Comparison of ENCODE assay signal across 9 mouse cellular contexts in the genomic region with DNA sequence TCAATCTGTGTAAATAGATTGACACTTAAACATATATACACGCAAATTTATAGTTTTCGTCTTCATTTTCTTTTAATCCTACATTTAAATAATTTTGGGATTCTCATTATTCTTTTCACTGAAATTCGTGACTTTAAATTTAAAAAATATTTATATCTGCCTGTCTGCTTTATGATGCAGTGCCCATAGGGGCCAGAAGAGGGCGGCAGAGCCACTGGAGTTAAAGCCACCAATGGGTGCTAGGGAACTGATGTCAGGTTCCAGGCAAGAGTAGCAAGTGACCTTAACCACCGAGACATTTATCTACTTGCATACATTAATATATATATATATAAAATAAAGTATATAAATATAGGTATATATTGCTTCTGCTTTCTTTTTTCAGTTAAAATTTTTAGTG. TPM values are rescaled to one million over a fixed set of nuclear protein-coding genes. Genes with fewer than 3 reads are reported as not detected.
DNase-seq lines count a peak whose midpoint lies in the region; ATAC-seq and TF ChIP-seq lines count a peak whose summit lies in the region.
"Had no signal": no experiment of that assay in that cellular context is flagged by ENCODE, and none has a peak within 500 bp of the region (broad histone marks: within the 10 kb centered on the region; RNA-seq: fewer than 3 reads in every experiment).

No protein-coding gene starts in this region.

- H3K4me2 ChIP-seq in embryonic facial prominence, embryonic 11.5 days (ENCODE audit: low read depth, low read length): no peak overlapping the region
- no peak overlapping the region for H3K4me2 ChIP-seq in forebrain, embryonic 14.5 days (ENCODE audit: low read length)
- H3K4me2 ChIP-seq: limb, embryonic 15.5 days had no signal

- DNase-seq in layer of hippocampus, adult 2 months (ENCODE audit: low spot score in 2 of 2): peak in 1 of 2 experiments; percentile 11
- DNase-seq in layer of hippocampus, adult 18-20 months (ENCODE audit: low spot score in 2 of 2): no peak
- DNase-seq in Muller cell, postnatal 12 days (ENCODE audit: inconsistent ontology term): peak; percentile 2
- peak; percentile 10 for DNase-seq in embryonic facial prominence, embryonic 11.5 days (ENCODE audit: low spot score)
- peak in 1 of 2 experiments; percentile 18 for DNase-seq in spleen, adult 2 months (ENCODE audit: low read depth in 1 of 2, low spot score in 2 of 2)
- DNase-seq in right cerebral cortex, postnatal 25 days: no peak
- DNase-seq in cerebellum, postnatal 4 days (ENCODE audit: low spot score in 2 of 2): no peak
- DNase-seq in forebrain, embryonic 14.5 days (ENCODE audit: low spot score): no peak

- no peak for TF ChIP-seq POLR2A in spleen, adult 2 months (IDR thresholded peaks at IDR 0.05; ENCODE audit: low read depth, low read length)

- H3K9me3 ChIP-seq in embryonic facial prominence, embryonic 11.5 days (replicated peaks; ENCODE audit: control insufficient read depth, low read length): no peaks in the 10 kb centered on the region
- H3K9me3 ChIP-seq in forebrain, embryonic 14.5 days (replicated peaks; ENCODE audit: control insufficient read depth, low read length): no peaks in the 10 kb centered on the region
- H3K9me3 ChIP-seq: limb, embryonic 15.5 days had no signal

- TF ChIP-seq CTCF in layer of hippocampus, adult 2 months (conservative IDR thresholded peaks at IDR 0.05): peak; percentile 62
- TF ChIP-seq CTCF in spleen, adult 2 months (IDR thresholded peaks at IDR 0.05; ENCODE audit: extremely low read depth, insufficient read depth, insufficient read length, insufficient replicate concordance): peak; percentile 30; the same call in 1 of the 2 replicates

- H3K36me3 ChIP-seq in embryonic facial prominence, embryonic 11.5 days (replicated peaks; ENCODE audit: control insufficient read depth, insufficient read depth, low read depth, low read length): no peaks in the 10 kb centered on the region
- H3K36me3 ChIP-seq in spleen, adult 2 months (ENCODE audit: control insufficient read depth, insufficient read depth, low read length): no peaks in the 10 kb centered on the region
- H3K36me3 ChIP-seq in forebrain, embryonic 14.5 days (ENCODE audit: control insufficient read depth, insufficient read depth, low read length): no peaks in the 10 kb centered on the region
- H3K36me3 ChIP-seq: limb, embryonic 15.5 days had no signal

- H3K4me1 ChIP-seq in embryonic facial prominence, embryonic 11.5 days (ENCODE audit: control insufficient read depth, insufficient read depth, low read length): no peaks in the 10 kb centered on the region
- no peaks in the 10 kb centered on the region for H3K4me1 ChIP-seq in spleen, adult 2 months (ENCODE audit: control insufficient read depth, insufficient read depth, insufficient read length)
- H3K4me1 ChIP-seq in forebrain, embryonic 14.5 days (ENCODE audit: control insufficient read depth, insufficient read depth, low read length): no peaks in the 10 kb centered on the region
- H3K4me1 ChIP-seq: limb, embryonic 15.5 days had no signal

- H3K9ac ChIP-seq in embryonic facial prominence, embryonic 11.5 days (replicated peaks; ENCODE audit: low read length): no peak overlapping the region
- no peak overlapping the region for H3K9ac ChIP-seq in forebrain, embryonic 14.5 days (ENCODE audit: low read length)
- H3K9ac ChIP-seq: limb, embryonic 15.5 days had no signal

- no peak overlapping the region for H3K4me3 ChIP-seq in layer of hippocampus, adult 2 months
- H3K4me3 ChIP-seq in embryonic facial prominence, embryonic 11.5 days (ENCODE audit: low read depth, low read length): no peak overlapping the region
- H3K4me3 ChIP-seq in spleen, adult 2 months (ENCODE audit: extremely low read depth, insufficient read depth, insufficient read length): no peak overlapping the region
- no peak overlapping the region for H3K4me3 ChIP-seq in forebrain, embryonic 14.5 days (ENCODE audit: low read depth, low read length)
- H3K4me3 ChIP-seq: limb, embryonic 15.5 days had no signal

- 64% methylated on average over 5 of the region's 5 CpGs for WGBS in embryonic facial prominence, embryonic 11.5 days
- 58% methylated on average over 5 of the region's 5 CpGs for WGBS in spleen, adult 2 months
- WGBS in forebrain, embryonic 14.5 days: 57% methylated on average over 5 of the region's 5 CpGs

- H3K27ac ChIP-seq in layer of hippocampus, adult 2 months: no peak overlapping the region
- H3K27ac ChIP-seq in embryonic facial prominence, embryonic 11.5 days (replicated peaks; ENCODE audit: low read depth, low read length): no peak overlapping the region
- no peak overlapping the region for H3K27ac ChIP-seq in spleen, adult 2 months (ENCODE audit: insufficient read depth, low read length)
- H3K27ac ChIP-seq in forebrain, embryonic 14.5 days (ENCODE audit: low read depth, low read length): no peak overlapping the region
- H3K27ac ChIP-seq: limb, embryonic 15.5 days had no signal

- ATAC-seq in embryonic facial prominence, embryonic 11.5 days (replicated peaks; ENCODE audit: insufficient number of reproducible peaks, low FRiP score, low TSS enrichment, low read depth): no peak
- no peak for ATAC-seq in forebrain, embryonic 14.5 days

- no peaks in the 10 kb centered on the region for H3K27me3 ChIP-seq in embryonic facial prominence, embryonic 11.5 days (ENCODE audit: control insufficient read depth, insufficient read depth, low read length)
- no peaks in the 10 kb centered on the region for H3K27me3 ChIP-seq in spleen, adult 2 months (ENCODE audit: control insufficient read depth, insufficient read depth, low read length)
- H3K27me3 ChIP-seq in forebrain, embryonic 14.5 days (replicated peaks; ENCODE audit: control insufficient read depth, insufficient read depth, low read length): no peaks in the 10 kb centered on the region
- H3K27me3 ChIP-seq: limb, embryonic 15.5 days had no signal

RNA-seq across cellular contexts. Expression of gene Olfr688, which starts 31.2 kb away (rescaled TPM):
- not detected for total RNA-seq in layer of hippocampus, adult 2 months (2021)
- not detected for total RNA-seq in layer of hippocampus, adult 18-20 months (2021)
- polyA plus RNA-seq in embryonic facial prominence, embryonic 11.5 days (2014; fragmentation: Nextera tagmentation; extraction: Ambion mirVana): not detected in 2 replicates
- polyA plus RNA-seq in spleen, adult 2 months (2012; rRNA removed): not detected in 2 replicates
- not detected in 2 replicates for polyA plus RNA-seq in forebrain, embryonic 14.5 days (2014; fragmentation: Nextera tagmentation; extraction: Ambion mirVana)
- polyA plus RNA-seq: limb, embryonic 15.5 days had no signal

RNA-seq across cellular contexts. Expression of gene Olfr686, which starts 49.4 kb away (rescaled TPM):
- total RNA-seq in layer of hippocampus, adult 2 months (2021): not detected
- total RNA-seq in layer of hippocampus, adult 18-20 months (2021): not detected
- not detected in 2 replicates for polyA plus RNA-seq in embryonic facial prominence, embryonic 11.5 days (2014; fragmentation: Nextera tagmentation; extraction: Ambion mirVana)
- not detected in 2 replicates for polyA plus RNA-seq in spleen, adult 2 months (2012; rRNA removed)
- polyA plus RNA-seq in forebrain, embryonic 14.5 days (2014; fragmentation: Nextera tagmentation; extraction: Ambion mirVana): not detected in 2 replicates
- polyA plus RNA-seq: limb, embryonic 15.5 days had no signal

RNA-seq across cellular contexts. Expression of gene Olfr689, which starts 54.3 kb away (rescaled TPM):
- total RNA-seq in layer of hippocampus, adult 2 months (2021): not detected
- not detected for total RNA-seq in layer of hippocampus, adult 18-20 months (2021)
- not detected in 2 replicates for polyA plus RNA-seq in embryonic facial prominence, embryonic 11.5 days (2014; fragmentation: Nextera tagmentation; extraction: Ambion mirVana)
- not detected in 2 replicates for polyA plus RNA-seq in spleen, adult 2 months (2012; rRNA removed)
- polyA plus RNA-seq in forebrain, embryonic 14.5 days (2014; fragmentation: Nextera tagmentation; extraction: Ambion mirVana): not detected in 2 replicates
- polyA plus RNA-seq: limb, embryonic 15.5 days had no signal

Comparison
In these comparisons a context has a peak if more than half of its experiments do, and no peak if none do; other contexts are left out.
1. DNase-seq: peak in Muller cell, postnatal 12 days (single experiment) and embryonic facial prominence, embryonic 11.5 days (single experiment); none in layer of hippocampus, adult 18-20 months (0 of 2), right cerebral cortex, postnatal 25 days (single experiment), cerebellum, postnatal 4 days (0 of 2) and forebrain, embryonic 14.5 days (single experiment).